Mouse (Mus musculus) spleen, postnatal 4 days (tissue): ENCODE results near the gene Ywhae.
A peak's percentile ranks its signal among the peaks of the same experiment; 100 is the strongest.

Experiments
- DNase-seq, 2 experiments: peaks; one replicate each; pipeline ENCODE4 v3.0.0; 2022; ENCODE audit warnings: low spot score in 2 of 2

The Ywhae gene

GRCm38 (mm10) chr11:75737806-75738476, 5.3 kb downstream of the Ywhae start:
- DNase-seq = no peak

- DNase-seq = no peak
These were observed 5.8 kb downstream of the Ywhae start for GRCm38 (mm10) chr11:75738477-75738821.

DNA sequence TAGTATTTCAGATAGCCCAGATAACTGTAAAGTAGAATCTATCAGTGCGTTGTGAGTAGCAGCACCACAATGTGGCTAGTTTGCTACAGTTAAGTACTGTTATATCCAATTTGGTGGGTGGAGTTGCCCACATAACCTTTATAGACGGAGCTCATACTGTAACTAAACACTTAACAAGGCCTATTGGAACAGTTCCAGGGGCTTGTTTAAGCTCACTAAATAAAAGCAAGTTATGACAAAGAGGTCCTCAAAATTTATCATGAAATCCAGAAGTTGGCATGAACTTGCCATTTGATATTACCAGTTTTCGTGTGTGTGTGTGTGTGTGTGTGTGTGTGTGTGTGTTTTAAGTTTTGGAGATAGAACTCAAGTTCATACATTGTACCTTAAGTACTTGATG, 7.5 kb downstream of the Ywhae start:
- DNase-seq = no peak

DNA sequence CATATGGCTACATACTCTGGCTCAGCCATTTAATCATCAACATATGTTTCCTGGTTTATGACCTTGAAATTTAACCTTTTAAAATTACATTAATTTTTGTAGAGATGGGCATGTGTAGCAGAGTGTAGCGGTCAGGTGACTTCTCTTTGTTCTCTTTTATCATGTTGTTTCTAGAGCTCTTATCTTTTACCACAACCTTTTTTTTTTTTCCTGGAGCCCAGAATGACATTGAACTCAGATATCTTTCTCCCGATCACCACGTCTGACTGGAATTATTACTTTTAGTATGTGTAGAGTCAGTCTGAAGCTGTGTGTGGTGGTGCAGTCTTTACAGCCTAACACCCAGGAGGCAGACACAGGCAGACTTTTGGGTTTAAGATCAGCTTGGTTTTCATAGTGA, 8.9 kb downstream of the Ywhae start:
- DNase-seq = no peak

DNA sequence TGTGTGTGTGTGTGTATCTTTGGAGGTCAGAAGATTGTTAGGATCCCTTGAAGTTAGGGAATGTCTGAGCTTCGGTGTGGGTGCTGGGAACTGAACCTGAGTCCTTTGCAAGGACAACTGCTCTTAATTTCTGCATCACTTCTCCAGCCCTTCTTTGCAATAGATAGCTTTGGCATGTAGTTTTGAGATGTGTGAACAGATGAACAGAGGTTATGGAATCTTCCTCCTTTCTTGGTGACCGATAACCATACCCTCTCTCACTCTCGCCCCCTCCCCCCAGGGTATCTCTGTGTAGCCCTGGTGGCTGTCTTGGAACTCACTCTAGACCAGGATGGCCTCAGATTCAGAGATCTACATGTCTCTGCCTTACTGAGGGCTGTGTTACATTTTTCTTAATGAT, 12.1 kb downstream of the Ywhae start:
- DNase-seq = no peak

DNA sequence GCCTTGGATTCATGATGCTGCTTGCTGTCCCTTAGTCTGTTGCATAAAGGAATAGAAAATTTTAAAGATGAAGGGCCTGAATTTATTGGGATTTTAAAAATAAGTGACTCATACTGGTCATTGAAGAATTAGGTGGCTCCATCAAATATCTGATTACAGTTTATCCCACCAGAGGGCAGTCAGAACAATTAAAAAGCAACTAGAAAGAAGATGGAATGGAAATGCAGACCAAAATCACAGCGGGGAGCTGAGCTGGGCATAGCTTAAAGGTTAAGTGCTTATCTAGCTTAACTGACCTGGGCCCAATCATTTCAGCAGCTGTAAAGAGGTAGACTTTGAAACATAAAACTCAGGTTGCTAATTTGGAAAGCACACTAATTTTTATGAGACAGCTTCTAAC, 17.9 kb downstream of the Ywhae start:
- no peak for DNase-seq

GRCm38 (mm10) chr11:75751082-75751481, 18.4 kb downstream of the Ywhae start:
- no peak for DNase-seq

DNA sequence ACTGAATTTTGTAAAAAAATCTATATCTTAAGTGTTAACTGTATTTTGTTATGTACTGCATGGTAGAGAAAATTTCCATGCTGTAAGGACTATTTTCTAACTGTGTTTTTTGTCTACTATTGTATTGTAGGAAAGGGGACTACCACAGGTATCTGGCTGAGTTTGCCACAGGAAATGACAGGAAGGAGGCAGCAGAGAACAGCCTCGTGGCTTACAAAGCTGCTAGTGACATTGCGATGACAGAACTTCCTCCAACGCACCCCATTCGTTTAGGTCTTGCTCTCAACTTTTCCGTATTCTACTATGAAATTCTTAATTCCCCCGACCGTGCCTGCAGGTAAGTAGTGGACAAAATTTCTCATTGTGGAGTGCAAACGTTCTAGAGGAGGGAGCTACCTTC, 24.0 kb downstream of the Ywhae start:
- no peak for DNase-seq

DNA sequence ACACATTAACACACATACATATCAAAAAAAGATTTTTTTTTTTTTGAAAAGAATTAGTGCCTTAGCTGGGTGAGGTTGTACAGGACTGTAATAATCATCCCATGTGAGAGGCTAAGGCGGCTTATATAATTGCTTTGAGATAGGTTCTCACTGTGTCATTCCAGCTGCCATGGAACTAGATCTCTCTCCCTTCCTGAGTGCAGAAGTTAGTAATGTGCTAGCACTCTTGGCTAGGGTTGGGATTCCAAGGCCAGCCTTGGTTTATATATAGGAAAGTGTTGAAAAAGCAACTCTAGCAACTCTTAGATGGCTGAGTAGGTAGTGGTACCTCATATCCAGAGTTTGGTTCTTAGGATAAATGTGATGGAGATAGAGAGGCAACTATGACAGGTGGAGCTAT, 25.9 kb downstream of the Ywhae start:
- no peak for DNase-seq

DNA sequence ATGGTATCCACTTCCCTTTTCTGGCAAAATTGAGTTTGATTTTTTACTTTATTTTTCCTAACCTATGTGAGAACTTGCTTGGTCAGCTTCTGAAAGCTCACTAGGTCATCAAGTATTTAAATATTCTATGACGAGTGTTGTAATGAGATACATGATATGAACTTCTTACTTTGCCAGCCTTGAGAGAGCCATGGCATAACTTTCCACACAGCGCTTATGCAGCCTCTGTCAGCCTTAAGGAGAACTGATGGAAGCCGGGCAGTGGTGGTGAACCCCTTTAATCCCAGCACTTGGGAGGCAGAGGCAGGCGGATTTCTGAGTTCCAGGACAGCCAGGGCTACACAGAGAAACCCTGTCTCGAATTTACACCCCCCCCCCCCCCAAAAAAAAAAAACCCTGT, 28.1 kb downstream of the Ywhae start:
- DNase-seq = no peak

DNA sequence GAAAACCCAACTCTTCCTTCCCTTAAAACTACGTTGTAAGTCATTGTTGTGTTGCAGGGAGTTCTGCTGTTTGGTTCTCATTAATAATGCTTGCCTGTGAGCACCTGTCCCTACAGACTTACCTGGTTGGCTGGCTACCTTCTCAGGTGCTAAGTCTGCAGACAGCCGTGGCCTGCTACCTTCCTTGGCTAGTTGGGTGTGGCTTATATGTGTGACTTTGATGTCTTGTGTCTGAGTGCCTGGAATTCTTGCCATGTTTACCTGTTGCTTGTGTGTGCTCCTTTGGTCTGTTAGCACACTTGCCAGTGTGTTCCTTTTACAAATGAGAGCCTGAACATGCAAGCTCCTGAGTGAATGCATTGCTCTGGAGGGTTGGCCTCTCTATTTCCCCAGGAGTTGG, 30.0 kb downstream of the Ywhae start:
- DNase-seq = no peak

- DNase-seq = no peak
These were observed 31.9 kb downstream of the Ywhae start for GRCm38 (mm10) chr11:75764521-75765023.

GRCm38 (mm10) chr11:75765161-75765560, 32.5 kb downstream of the Ywhae start:
- no peak for DNase-seq

GRCm38 (mm10) chr11:75767014-75767413, 34.3 kb downstream of the Ywhae start:
- no peak for DNase-seq

- DNase-seq = no peak
These were observed 35.7 kb downstream of the Ywhae start for GRCm38 (mm10) chr11:75768091-75768989.

DNA sequence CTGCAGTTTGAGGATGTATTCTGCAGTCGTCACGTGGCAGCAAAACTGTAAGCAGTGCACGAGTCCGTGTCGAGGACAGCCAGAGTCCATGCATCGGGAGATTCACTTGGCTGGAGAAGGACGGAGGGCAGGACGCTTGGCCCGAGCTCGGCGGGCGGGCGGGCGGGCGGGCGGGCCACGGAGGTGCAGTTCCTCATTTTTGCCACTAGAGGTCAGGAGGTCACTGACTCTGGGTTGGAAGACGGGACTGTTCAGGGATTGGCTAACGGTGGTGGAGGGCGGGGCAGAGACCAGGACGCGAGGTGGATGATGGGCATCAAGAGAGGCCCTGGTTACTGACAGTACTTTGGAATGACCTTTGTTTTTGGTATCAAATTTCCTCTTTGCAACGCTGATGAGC, 36.5 kb downstream of the Ywhae start:
- DNase-seq = peak; percentile 82 to 92

DNA sequence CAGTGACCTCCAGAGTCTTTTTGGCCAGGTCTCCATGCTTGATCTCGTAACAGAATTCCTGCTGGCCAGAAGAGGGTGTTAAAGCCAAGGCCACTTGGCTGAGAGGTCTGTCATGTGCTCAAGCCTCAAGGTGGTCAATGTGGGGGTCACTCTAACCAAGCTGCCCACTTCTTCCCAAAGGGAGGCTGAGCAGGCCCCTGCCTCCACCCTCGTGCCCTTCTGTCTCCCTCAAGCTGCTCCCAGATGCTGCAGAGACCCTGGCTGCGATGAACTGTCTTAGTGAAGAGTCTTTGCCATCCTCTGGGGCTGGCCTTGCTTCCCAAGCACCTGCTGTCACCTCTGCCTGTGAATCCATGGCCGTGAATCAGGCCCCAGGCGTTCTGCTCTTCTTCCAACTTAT, 39.9 kb downstream of the Ywhae start:
- no peak for DNase-seq

DNA sequence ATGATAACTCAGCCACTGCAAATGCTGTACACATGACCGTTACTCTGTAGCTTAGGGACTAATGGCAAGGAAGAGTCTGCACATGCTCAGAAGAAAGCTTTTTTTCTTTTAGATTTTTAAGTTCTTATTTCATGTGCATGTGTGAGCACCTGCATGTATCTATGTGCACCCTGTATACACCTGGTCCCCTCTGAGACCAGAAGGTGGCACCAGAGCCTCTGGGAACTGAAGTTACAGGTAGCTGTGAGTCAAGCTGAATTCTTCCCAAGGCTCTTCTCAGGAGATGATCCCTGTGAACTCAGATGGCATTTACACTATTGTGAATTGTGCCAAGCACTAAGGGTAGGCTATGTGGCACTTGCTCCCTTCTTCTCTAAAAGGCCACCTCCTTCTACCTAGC, 43.2 kb downstream of the Ywhae start:
- DNase-seq = no peak

GRCm38 (mm10) chr11:75781919-75782318, 49.2 kb downstream of the Ywhae start:
- DNase-seq = peak; percentile 43 to 76

DNA sequence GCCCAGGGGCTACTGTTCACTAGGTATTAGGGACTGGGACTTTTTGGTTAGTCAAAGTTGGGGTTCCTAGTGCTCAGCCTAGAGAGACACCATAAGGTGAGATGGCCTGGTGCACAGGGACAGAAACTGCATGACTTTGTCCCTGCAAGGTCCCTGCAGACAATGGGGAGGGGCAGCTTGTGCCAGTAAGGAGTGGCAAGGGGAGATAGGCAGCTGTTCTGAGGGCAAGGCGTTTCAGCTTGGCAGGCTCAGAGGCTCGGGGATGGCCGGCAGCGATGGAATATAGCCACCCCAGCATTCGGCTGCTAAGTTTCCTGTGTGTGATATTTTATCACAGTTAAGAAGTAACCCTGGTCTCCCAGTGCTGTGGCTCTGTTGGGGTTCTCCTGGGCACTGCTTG, 51.1 kb downstream of the Ywhae start:
- no peak for DNase-seq

GRCm38 (mm10) chr11:75785897-75786296, 53.2 kb downstream of the Ywhae start:
- DNase-seq = no peak

DNA sequence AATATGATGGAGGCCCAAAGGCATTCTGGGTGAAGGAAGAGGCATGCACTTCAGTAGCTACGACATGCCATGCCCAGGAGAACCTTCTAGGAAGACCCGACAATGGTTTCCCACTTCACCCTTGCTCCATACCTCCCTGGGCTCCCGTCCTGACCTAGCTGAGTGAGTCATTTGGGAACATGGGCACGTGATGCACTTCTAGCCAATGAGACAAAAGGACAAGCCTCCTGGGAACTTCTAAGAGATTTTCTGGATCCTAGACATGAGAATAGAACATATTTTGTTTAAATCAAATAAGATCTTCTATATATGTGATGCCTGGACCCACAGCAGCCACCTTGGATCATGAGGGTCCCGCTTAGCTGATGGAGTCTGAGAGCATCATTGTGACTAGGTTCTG, 59.9 kb downstream of the Ywhae start:
- DNase-seq = no peak

DNA sequence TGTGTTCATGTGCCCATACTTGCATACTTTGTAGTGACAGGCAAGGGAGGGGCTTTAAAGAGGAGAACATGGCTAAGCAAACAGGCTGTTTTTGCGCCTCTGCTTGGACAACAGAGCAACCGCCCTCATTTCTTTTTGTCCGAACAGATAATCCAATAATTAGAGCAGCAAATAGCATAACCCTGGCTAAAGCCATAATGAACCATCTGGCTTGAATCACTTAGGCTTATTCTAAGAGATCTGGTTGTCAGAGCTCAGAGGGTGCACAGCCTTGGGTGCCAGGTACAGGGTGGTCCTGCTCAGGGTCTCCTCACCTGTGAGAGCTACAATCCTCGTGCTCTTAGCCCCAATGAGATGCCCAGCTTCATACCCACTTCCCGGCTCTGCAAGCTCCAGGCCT, 60.7 kb downstream of the Ywhae start:
- no peak for DNase-seq
